Mouse (Mus musculus): ENCODE results near the gene Lrrc1. TPM values are rescaled to one million over a fixed set of nuclear protein-coding genes. Genes with fewer than 3 reads are reported as not detected.

Lrrc1 gene
- polyA plus RNA-seq, 1 experiment: 4.4 TPM

- H3K79me3 ChIP-seq (ENCODE audit: low read depth): no peaks in the 10 kb centered on the region
- no peak overlapping the region for H3ac ChIP-seq (ENCODE audit: control insufficient read depth, insufficient read length, low read depth)
- no peaks in the 10 kb centered on the region for H3K79me2 ChIP-seq (ENCODE audit: control insufficient read depth, insufficient read depth)
- TF ChIP-seq CTCF (IDR thresholded peaks at IDR 0.05; ENCODE audit: control insufficient read depth, insufficient read depth, insufficient read length) (no peak), CEBPB (IDR thresholded peaks at IDR 0.05; ENCODE audit: low read depth) (no peak), FOSL1 (IDR thresholded peaks at IDR 0.05; ENCODE audit: insufficient read depth, low read length, poor library complexity, severe bottlenecking) (no peak)
- no peaks in the 10 kb centered on the region for H3K36me3 ChIP-seq (ENCODE audit: control insufficient read depth, insufficient read depth)
- no peak overlapping the region for H3K4me3 ChIP-seq (ENCODE audit: insufficient read depth, poor library complexity, severe bottlenecking)
- no peaks in the 10 kb centered on the region for H3K27me3 ChIP-seq (ENCODE audit: control insufficient read depth, insufficient read depth, insufficient read length)
Measured at GRCm38 (mm10) chr9:77516782-77517364, 27.8 kb downstream of the Lrrc1 start.

- TF ChIP-seq MAX (IDR thresholded peaks at IDR 0.05) (no peak), FOSL1 (IDR thresholded peaks at IDR 0.05; ENCODE audit: insufficient read depth, low read length, poor library complexity, severe bottlenecking) (no peak), MYOD1 (IDR thresholded peaks at IDR 0.05; ENCODE audit: control insufficient read depth, insufficient read length, low read depth) (no peak), CTCF (IDR thresholded peaks at IDR 0.05; ENCODE audit: control insufficient read depth, insufficient read depth, insufficient read length) (no peak), CEBPB (IDR thresholded peaks at IDR 0.05; ENCODE audit: low read depth) (no peak), MYOG (IDR thresholded peaks at IDR 0.05; ENCODE audit: control insufficient read depth, extremely low read depth, insufficient read length) (no peak), USF1 (IDR thresholded peaks at IDR 0.05; ENCODE audit: low read depth) (no peak)
- H3K79me3 ChIP-seq (ENCODE audit: low read depth): no peaks in the 10 kb centered on the region
- no peaks in the 10 kb centered on the region for H3K27me3 ChIP-seq (ENCODE audit: control insufficient read depth, insufficient read depth, insufficient read length)
- no peak overlapping the region for H3K4me3 ChIP-seq (ENCODE audit: insufficient read depth, poor library complexity, severe bottlenecking)
- no peaks in the 10 kb centered on the region for H3K79me2 ChIP-seq (ENCODE audit: control insufficient read depth, insufficient read depth)
- no peak overlapping the region for H3ac ChIP-seq (ENCODE audit: control insufficient read depth, insufficient read length, low read depth)
- no peaks in the 10 kb centered on the region for H3K36me3 ChIP-seq (ENCODE audit: control insufficient read depth, insufficient read depth)
Measured at GRCm38 (mm10) chr9:77513892-77514291, 30.8 kb downstream of the Lrrc1 start.

GRCm38 (mm10) chr9:77512220-77512619 is 32.5 kb downstream of the Lrrc1 start:
- H3ac ChIP-seq (ENCODE audit: control insufficient read depth, insufficient read length, low read depth): no peak overlapping the region
- no peaks in the 10 kb centered on the region for H3K79me2 ChIP-seq (ENCODE audit: control insufficient read depth, insufficient read depth)
- no peaks in the 10 kb centered on the region for H3K79me3 ChIP-seq (ENCODE audit: low read depth)
- no peaks in the 10 kb centered on the region for H3K36me3 ChIP-seq (ENCODE audit: control insufficient read depth, insufficient read depth)
- no peaks in the 10 kb centered on the region for H3K27me3 ChIP-seq (ENCODE audit: control insufficient read depth, insufficient read depth, insufficient read length)
- no peak for TF ChIP-seq USF1 (IDR thresholded peaks at IDR 0.05; ENCODE audit: low read depth)
- no peak for TF ChIP-seq CTCF (IDR thresholded peaks at IDR 0.05; ENCODE audit: control insufficient read depth, insufficient read depth, insufficient read length)
- no peak for TF ChIP-seq MAX (IDR thresholded peaks at IDR 0.05)
- no peak overlapping the region for H3K4me3 ChIP-seq (ENCODE audit: insufficient read depth, poor library complexity, severe bottlenecking)

- Histone ChIP-seq H3K79me3 (ENCODE audit: low read depth) (no peaks in the 10 kb centered on the region), H3K27me3 (ENCODE audit: control insufficient read depth, insufficient read depth, insufficient read length) (no peaks in the 10 kb centered on the region), H3K36me3 (ENCODE audit: control insufficient read depth, insufficient read depth) (no peaks in the 10 kb centered on the region), H3ac (ENCODE audit: control insufficient read depth, insufficient read length, low read depth) (no peak overlapping the region), H3K79me2 (ENCODE audit: control insufficient read depth, insufficient read depth) (no peaks in the 10 kb centered on the region), H3K4me3 (ENCODE audit: insufficient read depth, poor library complexity, severe bottlenecking) (no peak overlapping the region)
- TF ChIP-seq CTCF (IDR thresholded peaks at IDR 0.05; ENCODE audit: control insufficient read depth, insufficient read depth, insufficient read length) (no peak), CEBPB (IDR thresholded peaks at IDR 0.05; ENCODE audit: low read depth) (no peak), USF1 (IDR thresholded peaks at IDR 0.05; ENCODE audit: low read depth) (no peak), MYOG (IDR thresholded peaks at IDR 0.05; ENCODE audit: control insufficient read depth, extremely low read depth, insufficient read length) (no peak), MAX (IDR thresholded peaks at IDR 0.05) (no peak), MYOD1 (IDR thresholded peaks at IDR 0.05; ENCODE audit: control insufficient read depth, insufficient read length, low read depth) (no peak), FOSL1 (IDR thresholded peaks at IDR 0.05; ENCODE audit: insufficient read depth, low read length, poor library complexity, severe bottlenecking) (no peak)
Measured at GRCm38 (mm10) chr9:77510574-77510973, 34.1 kb downstream of the Lrrc1 start.

- Histone ChIP-seq H3K36me3 (ENCODE audit: control insufficient read depth, insufficient read depth) (no peaks in the 10 kb centered on the region), H3K79me2 (ENCODE audit: control insufficient read depth, insufficient read depth) (no peaks in the 10 kb centered on the region), H3K79me3 (ENCODE audit: low read depth) (no peaks in the 10 kb centered on the region), H3ac (ENCODE audit: control insufficient read depth, insufficient read length, low read depth) (no peak overlapping the region), H3K4me3 (ENCODE audit: insufficient read depth, poor library complexity, severe bottlenecking) (no peak overlapping the region), H3K27me3 (ENCODE audit: control insufficient read depth, insufficient read depth, insufficient read length) (no peaks in the 10 kb centered on the region)
- TF ChIP-seq FOSL1 (IDR thresholded peaks at IDR 0.05; ENCODE audit: insufficient read depth, low read length, poor library complexity, severe bottlenecking): no peak
- TF ChIP-seq MYOD1 (IDR thresholded peaks at IDR 0.05; ENCODE audit: control insufficient read depth, insufficient read length, low read depth): no peak
- no peak for TF ChIP-seq CTCF (IDR thresholded peaks at IDR 0.05; ENCODE audit: control insufficient read depth, insufficient read depth, insufficient read length)
- no peak for TF ChIP-seq CEBPB (IDR thresholded peaks at IDR 0.05; ENCODE audit: low read depth)
- TF ChIP-seq MYOG (IDR thresholded peaks at IDR 0.05; ENCODE audit: control insufficient read depth, extremely low read depth, insufficient read length): no peak
- TF ChIP-seq USF1 (IDR thresholded peaks at IDR 0.05; ENCODE audit: low read depth): no peak
- TF ChIP-seq MAX (IDR thresholded peaks at IDR 0.05): no peak
Measured at GRCm38 (mm10) chr9:77507743-77508394, 36.8 kb downstream of the Lrrc1 start.
